Mouse (Mus musculus): ENCODE measurements around the gene Pkdrej. TPM values are rescaled to one million over a fixed set of nuclear protein-coding genes. Genes with fewer than 3 reads are reported as not detected.
"Not testable (repeated sequence)": the region's sequence is repeated elsewhere in the genome, so short reads cannot be mapped to it uniquely, and the experiment has no call there.

Pkdrej gene
- total RNA-seq, 2 experiments from 2014 or later: 0.52 to 0.54 TPM

- DNase-seq (ENCODE audit: extremely low spot score in 1 of 2, low spot score in 1 of 2): peak; percentile 63 to 67
Measured at GRCm38 (mm10) chr15:85810806-85811521, 10.6 kb downstream of the Pkdrej start.

- no peak for DNase-seq (ENCODE audit: extremely low spot score in 1 of 2, low spot score in 1 of 2)
Measured at GRCm38 (mm10) chr15:85810462-85810805, 11.1 kb downstream of the Pkdrej start.

DNA sequence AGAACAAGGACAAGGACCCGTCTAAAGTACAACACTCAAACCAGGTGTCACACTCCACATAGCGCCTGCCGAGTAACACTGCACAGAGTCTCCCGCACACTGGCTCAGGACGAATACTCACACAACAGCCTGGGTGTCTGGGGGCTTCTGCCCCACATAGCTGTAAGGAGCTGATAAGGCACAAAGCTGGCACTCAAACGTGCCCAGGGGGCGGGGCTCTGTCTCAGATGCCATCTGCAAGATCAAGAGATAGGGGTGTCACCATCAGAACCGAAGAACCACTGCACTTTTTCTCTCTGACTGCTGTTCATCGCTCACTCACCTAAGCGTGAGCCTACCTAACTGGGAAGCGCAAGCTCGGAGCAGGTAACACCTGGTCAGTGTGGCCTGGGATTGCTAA, 12.4 kb downstream of the Pkdrej start:
- no peak for DNase-seq (ENCODE audit: extremely low spot score in 1 of 2, low spot score in 1 of 2)

GRCm38 (mm10) chr15:85808434-85808833, 13.1 kb downstream of the Pkdrej start:
- no peak for DNase-seq (ENCODE audit: extremely low spot score in 1 of 2, low spot score in 1 of 2)

- no peak for DNase-seq (ENCODE audit: extremely low spot score in 1 of 2, low spot score in 1 of 2)
Measured at GRCm38 (mm10) chr15:85808031-85808430, 13.5 kb downstream of the Pkdrej start.

- no peak for DNase-seq (ENCODE audit: extremely low spot score in 1 of 2, low spot score in 1 of 2)
Measured at GRCm38 (mm10) chr15:85807404-85807803, 14.1 kb downstream of the Pkdrej start.

GRCm38 (mm10) chr15:85806886-85807285, 14.6 kb downstream of the Pkdrej start:
- DNase-seq (ENCODE audit: extremely low spot score in 1 of 2, low spot score in 1 of 2): no peak

DNA sequence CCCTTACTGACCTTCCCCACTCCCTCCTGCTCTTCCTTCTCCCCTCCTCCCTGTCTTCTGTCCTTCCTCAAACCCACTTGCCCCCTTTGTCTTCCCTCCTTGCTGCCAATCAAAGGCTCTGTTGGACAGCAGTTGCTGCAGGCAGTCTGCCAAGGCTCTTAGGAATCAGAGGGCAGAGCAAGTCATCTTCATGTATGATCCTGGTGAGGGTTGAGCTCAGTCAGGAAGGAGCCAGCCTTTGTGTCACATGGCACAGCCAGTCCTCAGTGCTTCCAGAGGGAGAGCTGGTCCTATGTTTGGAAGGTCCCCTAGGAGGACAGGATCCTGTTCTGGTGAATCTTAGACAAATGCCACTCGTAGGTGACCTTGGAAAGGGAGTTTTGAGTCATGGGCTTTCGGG, 18.6 kb downstream of the Pkdrej start:
- DNase-seq (ENCODE audit: extremely low spot score in 1 of 2, low spot score in 1 of 2): no peak

DNA sequence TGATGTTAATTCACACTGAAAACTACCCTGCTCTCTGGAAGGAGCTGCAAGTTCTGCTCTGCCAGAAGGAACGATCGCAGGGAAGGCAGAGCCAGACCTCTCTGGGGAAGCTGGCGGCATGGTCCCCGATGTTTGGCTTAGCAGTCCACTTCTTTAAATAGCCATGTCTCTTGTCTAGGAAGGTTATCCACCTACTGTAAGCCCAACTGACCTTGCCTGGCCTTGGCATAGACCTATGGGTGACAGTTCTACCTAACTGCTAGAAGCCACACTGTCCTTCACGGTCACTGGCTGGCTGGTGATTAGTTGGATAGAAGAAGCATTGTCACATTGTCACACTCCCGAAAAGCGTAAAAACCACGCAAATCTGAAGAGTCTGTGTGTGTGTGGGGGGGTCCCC, 22.9 kb downstream of the Pkdrej start:
- no peak for DNase-seq (ENCODE audit: extremely low spot score in 1 of 2, low spot score in 1 of 2)

DNA sequence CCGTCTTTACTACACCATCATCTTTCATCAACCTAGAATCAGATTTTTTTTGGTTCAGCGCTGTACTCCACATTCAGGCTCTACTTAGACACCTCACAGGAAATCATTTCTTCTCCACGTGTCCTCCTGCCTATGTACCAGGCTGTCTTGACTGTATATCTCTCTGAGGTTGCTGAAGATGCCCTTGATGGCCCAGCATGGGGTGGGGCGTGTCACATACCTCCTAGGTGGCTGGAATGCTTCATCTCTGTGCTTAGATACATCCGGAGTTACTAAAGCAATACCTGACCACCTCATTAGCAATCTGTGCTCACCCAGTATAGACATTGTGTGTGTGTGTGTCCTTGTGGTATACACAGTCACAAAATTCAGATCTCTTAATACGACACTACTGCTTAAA, 26.0 kb downstream of the Pkdrej start:
- DNase-seq (ENCODE audit: extremely low spot score in 1 of 2, low spot score in 1 of 2): no peak

DNA sequence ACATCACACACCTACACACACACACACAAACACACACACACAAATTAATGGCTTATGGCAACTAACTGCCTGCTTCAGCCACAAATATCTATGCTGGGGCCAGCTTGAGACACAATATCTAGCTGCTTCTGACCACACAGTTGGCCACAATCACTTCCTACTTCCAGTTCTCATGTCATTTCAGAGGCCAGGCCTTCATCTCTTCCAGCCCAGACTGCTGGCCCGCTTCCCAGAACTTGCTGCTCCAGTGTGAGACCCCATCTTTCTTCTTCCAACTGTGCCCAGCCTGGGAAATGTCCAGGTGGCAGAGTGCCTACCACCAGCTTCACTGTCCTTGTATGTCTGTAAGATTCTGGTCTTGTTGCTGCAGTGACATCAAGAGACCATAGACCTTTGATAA, 28.7 kb downstream of the Pkdrej start:
- DNase-seq (ENCODE audit: extremely low spot score in 1 of 2, low spot score in 1 of 2): peak in 1 of 2 experiments; percentile 42

DNA sequence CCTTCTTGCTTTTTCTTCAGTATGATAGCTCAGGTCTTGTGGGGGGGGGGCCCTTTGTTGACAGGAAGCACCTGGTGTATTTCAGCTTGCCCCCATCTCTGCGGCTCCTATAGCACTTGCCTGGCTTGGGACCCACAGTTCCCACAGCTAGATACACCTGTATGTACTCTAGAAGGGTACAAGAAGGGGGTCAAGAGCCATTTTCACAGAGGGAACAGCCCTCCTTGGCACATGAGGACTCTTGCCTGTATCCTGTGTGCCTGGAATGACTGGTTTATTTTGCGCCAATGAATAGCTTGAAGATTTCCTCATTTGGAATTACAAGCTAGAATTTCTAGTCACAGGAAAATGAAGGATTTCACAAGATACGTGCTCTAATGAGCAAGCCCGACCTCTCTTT, 30.1 kb downstream of the Pkdrej start:
- no peak for DNase-seq (ENCODE audit: extremely low spot score in 1 of 2, low spot score in 1 of 2)

DNA sequence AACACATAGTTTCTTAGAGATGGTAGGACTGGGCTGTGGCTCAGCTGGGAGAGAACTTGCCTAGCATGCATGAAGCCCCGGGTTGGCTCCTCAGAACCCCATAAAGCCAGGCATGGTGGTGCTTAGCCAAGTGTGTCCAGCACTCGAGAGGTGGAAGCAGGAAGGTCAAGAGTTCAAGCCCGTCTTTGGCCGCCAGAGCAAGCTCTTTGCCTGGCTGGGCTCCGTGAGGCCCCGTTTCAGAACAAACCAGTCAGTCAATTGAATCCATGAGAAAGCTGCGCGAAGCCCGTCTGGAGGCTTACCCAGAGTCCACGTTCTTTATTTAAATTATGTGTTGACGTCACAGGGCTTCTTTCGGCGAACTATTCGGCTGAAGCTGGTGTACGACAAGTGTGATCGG, 32.9 kb downstream of the Pkdrej start:
- no peak for DNase-seq (ENCODE audit: extremely low spot score in 1 of 2, low spot score in 1 of 2)

- no peak for DNase-seq (ENCODE audit: extremely low spot score in 1 of 2, low spot score in 1 of 2)
Measured at GRCm38 (mm10) chr15:85788051-85788450, 33.5 kb downstream of the Pkdrej start.

DNA sequence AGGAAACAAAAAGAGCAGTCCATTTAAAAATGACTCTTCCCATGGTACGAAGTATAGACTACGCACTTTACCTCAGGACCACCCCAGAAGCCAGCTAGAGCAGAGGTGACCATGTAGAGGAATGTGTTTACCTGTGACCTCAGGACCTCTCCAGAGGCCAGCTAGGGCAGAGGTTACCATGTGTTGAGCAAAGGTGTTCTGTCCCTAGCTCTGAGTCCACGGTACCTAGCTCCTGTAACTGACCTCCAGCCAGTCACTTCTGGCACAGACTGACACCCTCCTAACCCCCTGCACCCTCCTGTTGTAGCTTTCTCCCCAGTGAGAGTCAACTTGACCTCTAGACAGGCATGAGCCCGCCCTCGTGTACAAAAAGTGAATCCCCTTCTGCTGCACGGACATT, 34.1 kb downstream of the Pkdrej start:
- DNase-seq (ENCODE audit: extremely low spot score in 1 of 2, low spot score in 1 of 2): no peak

GRCm38 (mm10) chr15:85786711-85787110, 34.8 kb downstream of the Pkdrej start:
- no peak for DNase-seq (ENCODE audit: extremely low spot score in 1 of 2, low spot score in 1 of 2)

GRCm38 (mm10) chr15:85784341-85784740, 37.2 kb downstream of the Pkdrej start:
- no peak for DNase-seq (ENCODE audit: extremely low spot score in 1 of 2, low spot score in 1 of 2)

DNA sequence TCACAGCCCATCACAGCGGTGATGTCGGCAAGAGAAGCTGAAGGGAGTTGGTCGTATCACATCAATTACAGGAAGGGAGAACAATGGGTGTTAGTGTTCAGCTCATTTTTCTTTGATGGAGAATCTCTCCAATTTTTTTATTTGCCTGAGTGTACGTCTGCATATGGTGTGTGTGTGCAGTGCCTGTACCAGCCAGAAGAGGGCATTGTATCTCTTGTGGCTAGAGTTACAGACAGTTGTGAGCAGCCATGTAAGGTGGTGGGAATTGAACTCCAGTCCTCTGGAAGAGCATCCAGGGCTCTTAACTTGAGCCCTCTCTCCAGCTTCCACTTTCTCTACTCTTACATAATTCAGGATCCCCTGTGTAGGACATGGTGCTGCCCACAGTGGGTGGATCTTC, 38.4 kb downstream of the Pkdrej start:
- DNase-seq (ENCODE audit: extremely low spot score in 1 of 2, low spot score in 1 of 2): no peak

DNA sequence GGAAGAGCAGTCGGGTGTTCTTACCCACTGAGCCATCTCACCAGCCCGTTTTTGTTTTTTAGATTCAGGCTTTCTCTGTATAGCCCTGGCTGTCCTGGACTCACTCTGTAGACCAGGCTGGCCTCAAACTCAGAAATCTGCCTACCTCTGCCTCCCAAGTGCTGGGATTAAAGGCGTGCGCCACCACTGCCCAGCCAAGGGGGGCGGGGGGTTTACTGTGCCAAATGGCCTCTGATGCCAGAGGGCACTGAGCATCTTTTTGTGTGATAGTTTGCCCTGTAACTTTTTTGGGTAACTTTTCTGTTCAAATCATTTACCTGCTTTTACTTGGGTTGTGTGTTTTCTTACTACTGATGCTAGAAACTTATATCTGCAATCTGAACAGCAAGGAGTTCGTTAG, 42.6 kb downstream of the Pkdrej start:
- DNase-seq (ENCODE audit: extremely low spot score in 1 of 2, low spot score in 1 of 2): not testable (repeated sequence)

DNA sequence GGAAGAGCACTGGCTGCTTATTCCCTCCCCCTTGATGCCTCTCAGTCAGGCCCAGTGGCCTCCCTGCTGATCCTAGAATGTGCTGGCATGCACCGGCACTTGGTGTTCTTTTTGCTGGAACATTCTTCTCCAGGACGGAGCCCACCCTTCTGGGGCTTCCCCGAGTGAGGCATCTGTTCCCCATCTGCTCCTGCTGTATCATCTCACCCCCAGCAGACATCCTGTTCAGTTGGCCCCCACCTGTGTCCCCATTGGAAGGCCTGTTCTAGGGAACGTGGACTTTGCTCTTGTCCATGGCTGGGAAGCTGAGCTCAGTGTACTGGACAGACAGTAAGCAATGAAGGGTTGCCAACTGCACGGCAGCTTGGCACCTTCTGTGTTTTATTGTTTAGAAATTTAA, 44.8 kb downstream of the Pkdrej start:
- DNase-seq (ENCODE audit: extremely low spot score in 1 of 2, low spot score in 1 of 2): peak; percentile 27 to 28

DNA sequence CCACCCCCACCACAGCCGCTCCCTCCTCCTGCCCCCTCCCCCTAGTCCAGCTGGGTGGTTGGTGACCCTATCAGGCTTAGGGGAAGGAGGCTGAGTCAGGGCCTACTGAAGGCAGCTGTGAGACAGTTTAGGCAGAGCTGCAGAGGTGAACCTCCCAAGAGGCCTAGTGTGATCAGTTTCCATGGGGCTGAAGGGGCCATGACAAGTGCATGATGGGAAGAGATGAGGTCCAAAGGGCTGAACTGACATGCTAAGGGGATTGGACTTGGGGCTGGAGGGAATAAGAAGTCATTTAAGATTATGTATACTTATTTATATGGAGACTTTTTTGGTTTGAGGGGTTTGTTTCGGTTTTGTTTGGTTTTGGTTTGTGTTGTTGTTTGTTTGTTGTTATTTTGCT, 45.3 kb downstream of the Pkdrej start:
- no peak for DNase-seq (ENCODE audit: extremely low spot score in 1 of 2, low spot score in 1 of 2)

GRCm38 (mm10) chr15:85775001-85775400, 46.5 kb downstream of the Pkdrej start:
- no peak for DNase-seq (ENCODE audit: extremely low spot score in 1 of 2, low spot score in 1 of 2)

- DNase-seq (ENCODE audit: extremely low spot score in 1 of 2, low spot score in 1 of 2): no peak
Measured at GRCm38 (mm10) chr15:85774419-85774818, 47.1 kb downstream of the Pkdrej start.

Measured in layer of hippocampus, postnatal 25 days (tissue).